Mouse (Mus musculus) left cerebral cortex, adult 9 months (tissue): ENCODE data around the gene Gramd4.
"Not testable (repeated sequence)": the region's sequence is repeated elsewhere in the genome, so short reads cannot be mapped to it uniquely, and the experiment has no call there.

ENCODE experiments used
- DNase-seq, 2 experiments: peaks; one replicate each; pipeline ENCODE4 v3.0.0; 2022; ENCODE audit warnings: low spot score in 2 of 2

Gramd4 gene

DNA sequence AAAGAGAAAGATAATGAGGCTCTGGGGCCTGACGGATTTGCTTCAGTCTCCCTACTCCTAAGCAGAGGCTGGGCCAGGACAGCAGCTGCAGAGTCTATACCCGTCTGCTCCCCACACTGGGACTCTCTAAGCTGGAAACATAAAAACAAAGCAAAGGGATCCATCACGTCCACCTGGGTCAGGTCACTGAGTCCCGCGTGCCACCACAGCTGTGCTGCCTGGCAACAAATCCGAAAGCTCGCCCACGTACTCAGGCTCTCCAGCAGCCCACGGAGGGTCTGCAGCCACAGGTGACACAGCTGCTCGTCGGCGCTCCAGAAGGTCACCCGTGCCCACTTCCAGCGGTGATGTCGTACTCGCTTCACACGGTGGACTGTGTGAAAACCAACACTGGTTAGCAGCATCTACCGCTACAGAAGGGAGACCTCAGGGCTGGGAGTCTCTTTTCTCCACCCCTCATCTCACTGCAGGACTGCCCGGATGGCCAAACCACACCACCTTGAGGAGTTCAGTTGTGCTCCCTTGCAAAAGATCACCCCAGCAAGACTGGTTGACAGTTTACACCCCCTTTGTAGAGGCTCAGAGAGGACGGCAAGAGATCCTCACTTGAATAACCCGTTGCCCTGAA, 107.3 kb downstream of the Gramd4 start:
- DNase-seq: no peak

GRCm38 (mm10) chr15:86165811-86166590, 108.5 kb downstream of the Gramd4 start:
- no peak for DNase-seq

- DNase-seq: no peak
Observed at GRCm38 (mm10) chr15:86167032-86167655, 109.6 kb downstream of the Gramd4 start.

GRCm38 (mm10) chr15:86167787-86168504, 110.5 kb downstream of the Gramd4 start:
- no peak for DNase-seq

GRCm38 (mm10) chr15:86168505-86168867, 111.0 kb downstream of the Gramd4 start:
- peak in 1 of 2 experiments; percentile 72 for DNase-seq

GRCm38 (mm10) chr15:86168941-86169816, 111.7 kb downstream of the Gramd4 start:
- no peak for DNase-seq

DNA sequence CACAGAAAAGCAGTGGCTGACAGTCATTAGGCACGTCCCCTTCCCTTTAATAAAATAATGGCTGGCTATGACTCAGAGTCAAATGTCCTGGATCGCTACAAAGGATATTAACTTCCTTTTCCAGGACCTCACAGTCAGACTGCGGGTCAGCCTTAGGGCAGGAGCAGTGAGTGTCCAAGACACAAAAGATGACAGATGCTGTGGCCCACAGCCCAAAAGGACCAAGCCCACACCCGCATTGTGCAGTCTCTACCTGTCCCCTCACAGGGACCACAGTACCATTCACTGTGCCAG, 112.3 kb downstream of the Gramd4 start:
- DNase-seq: no peak

DNA sequence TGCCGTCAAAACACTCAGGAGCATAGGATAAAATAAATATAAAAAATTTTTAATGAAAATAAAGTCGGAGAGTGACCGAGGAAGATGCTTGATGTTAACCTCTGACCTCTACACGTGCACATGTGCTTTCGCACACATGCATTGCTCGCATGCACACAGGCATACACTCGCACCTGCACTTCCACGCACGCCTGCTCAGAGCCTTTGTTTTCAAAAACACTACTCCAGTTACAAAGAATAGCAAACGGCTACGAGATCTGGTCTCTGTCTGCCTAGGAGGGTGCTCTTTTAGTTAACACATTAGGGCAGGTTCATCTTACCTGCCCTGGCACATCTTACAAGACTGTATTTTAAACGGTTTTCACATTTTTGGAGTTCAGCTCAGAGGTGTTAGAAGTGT, 113.8 kb downstream of the Gramd4 start:
- no peak for DNase-seq

DNA sequence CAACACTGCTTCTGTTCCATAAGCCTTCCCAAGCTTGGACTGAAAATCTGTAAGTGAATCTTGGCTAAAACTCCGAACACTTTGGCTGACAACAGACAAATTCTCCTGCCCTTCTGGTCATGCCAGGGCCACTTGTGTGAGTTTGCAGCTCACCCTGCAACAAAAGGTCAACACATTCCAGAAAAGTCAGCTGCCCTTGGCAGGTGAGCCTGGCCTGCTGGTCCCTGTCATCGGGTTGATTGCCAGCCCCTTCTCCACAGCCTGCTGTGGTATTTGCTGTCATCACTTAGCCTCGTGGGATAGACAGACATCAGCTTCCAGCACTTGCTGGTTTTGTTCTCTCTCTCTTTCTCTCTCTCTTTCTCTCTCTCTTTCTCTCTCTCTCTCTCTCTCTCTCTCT, 114.6 kb downstream of the Gramd4 start:
- no peak for DNase-seq

DNA sequence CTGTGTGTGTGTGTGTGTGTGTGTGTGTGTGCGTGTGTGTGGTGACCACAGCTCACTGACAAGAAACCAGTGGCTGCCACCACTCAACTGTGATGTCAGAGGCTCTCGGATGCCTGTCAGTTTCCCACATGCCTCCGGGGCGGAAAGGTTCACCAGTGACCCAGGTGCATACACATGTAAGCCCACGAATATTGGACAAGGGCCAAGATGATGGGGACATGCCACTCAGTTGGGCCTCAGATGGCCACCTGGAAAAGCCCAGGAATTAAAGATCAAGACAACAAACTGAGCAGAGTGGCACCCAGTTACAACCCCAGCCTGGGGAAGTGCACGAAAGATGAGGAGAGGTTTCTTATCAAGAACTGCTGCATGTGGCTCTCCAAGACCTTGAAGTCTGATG, 115.0 kb downstream of the Gramd4 start:
- no peak for DNase-seq

DNA sequence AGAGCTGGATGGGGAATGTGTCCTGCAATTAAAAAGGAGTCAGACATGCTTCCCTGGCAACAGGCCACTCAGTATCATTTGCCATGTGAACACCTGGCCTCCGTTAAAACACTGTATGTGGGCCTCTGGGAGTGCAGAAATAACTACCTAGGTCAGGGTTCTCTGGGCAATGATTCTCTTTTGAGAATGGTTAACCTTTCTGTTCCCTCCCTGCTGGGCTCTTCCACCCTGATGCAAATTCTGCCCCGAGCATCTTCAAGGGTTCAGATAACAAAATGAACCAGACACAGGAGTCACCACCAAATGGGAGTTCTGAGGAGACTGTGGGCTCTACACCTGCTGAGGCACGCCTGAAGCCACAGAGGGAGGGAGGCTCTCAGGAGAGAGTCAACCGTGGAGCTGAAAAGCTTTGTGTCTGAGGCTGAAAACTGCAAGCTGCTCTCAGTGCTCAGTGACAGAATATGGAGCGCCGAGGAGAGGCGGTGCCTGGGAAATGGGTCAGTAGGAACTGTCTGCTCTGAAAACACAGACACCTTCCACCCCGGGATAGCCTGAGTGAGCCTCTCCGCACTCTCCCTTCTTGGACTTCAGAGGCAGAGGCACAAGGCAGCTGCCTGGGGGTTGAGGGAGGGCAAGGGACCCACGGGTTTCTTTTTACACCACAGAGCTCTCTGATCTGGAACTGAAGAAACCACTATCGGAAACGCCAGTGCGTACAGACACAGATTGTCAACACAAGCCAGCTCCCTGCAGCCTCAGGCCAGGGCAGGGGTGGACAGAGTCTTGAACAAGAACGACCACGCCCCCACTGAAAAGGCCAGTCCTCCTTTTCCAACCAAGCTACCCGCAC, 115.9 kb downstream of the Gramd4 start:
- DNase-seq: no peak

DNA sequence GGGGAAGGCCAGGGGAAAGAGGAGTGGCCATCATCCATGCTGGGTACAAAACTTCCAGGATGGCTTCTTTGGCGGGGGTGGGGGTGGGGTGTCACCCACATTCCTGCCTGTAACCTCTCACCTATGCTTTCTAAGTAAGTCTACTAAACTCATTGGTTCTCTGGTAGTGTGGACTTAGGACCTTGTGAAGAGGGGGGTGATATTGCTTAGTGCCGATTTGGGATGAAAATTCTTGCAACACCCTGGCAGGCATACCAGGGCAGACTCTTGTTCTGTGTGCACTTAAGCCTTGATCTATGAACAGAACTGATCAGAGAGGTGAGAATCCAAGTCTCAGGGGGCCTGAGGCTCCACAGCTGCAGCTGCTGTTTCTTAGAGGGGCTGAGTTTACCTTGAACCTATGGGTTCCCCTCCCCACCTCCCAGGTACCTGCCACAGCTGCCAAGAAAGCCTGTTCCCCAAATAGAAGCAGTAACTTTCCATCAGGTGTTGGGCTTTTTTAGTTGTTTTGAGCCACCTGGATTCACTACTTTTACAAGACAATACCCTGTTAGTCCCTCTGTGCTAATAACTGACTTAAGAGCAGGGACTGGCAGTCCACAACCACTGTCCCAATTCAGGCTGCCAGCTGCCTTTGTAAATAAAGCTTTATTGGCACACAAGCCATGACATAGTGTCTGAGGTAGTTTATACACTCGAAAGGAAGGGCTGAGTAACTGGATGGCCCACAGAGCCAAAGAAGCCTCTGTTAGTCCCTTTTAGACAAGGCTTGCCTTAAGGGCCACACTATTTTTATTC, 118.0 kb downstream of the Gramd4 start:
- DNase-seq: no peak

DNA sequence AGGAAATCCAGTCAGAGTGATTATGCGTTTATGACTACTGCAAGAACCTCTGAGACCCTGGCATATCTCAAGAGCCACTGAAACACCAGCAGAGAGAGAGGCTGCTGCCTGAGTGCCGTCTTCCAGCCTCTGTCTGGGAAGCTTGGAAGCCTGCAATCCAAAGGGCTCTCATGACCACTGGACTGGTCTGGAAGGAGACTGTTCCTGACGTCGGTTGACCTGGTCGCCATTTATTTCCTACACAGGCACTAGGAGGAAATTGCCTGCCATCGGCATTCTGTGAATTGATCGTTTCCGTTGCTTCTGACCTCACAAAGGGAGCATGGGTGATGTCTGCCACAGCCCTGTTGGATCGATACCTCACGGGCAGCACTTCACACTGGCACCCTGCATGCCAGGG, 118.7 kb downstream of the Gramd4 start:
- DNase-seq: no peak

DNA sequence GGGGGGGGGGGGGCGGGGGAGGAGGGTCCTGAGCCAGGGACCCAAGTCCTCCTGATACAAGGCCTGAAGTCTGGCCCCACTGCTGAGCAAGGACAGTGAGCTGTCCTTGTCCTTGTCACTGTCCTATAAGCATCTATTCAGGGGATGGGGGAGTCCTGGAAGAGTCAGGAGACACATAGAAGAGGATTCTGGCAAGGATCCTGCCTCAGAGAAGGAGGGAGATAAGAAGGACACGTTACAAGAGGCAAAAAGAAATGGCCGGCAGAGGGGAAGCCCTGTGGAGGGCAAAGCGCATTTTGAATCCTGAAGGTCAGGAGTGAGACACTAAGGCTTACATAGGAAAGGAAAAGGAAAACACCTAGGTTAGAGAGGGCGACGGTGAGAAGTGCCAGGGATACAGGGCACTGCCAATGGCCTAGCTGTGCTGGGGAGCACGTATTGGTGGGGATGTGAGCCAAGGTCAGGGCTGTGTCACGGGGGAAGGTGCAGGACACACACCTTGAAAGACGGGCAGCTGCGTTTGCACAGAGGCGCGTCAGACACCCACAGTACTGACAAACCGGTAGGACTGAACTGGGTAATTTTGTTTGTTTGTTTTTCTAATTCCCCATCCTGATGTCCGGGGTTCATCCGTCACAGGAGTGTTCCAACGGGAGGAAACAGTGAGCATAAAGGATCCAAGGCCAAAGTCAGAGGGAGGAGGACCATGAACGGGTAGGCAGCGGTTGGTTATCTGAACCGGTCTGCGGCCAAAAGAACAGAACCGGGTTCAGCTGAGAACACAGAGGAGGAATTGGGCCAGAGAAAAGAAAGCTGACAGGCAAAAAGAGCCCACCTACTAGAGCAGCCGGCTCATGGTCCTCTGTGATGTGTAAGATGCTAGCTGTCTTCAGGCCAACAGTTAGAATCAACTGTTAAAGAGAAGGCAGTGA, 119.5 kb downstream of the Gramd4 start:
- DNase-seq: no peak

DNA sequence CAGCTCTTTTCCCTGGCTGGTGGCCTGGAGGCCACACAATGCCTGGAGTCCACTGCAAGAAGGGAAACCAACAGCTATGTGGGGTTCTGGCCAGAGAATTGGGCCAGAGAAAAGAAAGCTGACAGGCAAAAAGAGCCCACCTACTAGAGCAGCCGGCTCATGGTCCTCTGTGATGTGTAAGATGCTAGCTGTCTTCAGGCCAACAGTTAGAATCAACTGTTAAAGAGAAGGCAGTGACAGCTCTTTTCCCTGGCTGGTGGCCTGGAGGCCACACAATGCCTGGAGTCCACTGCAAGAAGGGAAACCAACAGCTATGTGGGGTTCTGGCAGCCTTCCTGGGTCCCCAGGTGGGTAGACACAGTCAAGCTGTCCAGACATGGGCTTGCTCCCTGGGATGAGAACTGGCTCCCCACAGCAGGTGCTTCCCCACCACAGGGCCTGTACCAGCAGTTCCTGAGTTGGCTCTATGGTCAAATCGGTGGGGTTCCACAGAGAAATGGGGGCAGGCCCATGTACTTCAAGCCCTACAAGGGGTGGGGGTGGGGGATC, 120.3 kb downstream of the Gramd4 start:
- not testable (repeated sequence) for DNase-seq

GRCm38 (mm10) chr15:86178594-86178993, 121.1 kb downstream of the Gramd4 start:
- no peak for DNase-seq

- DNase-seq: no peak
Observed at GRCm38 (mm10) chr15:86180427-86180826, 122.9 kb downstream of the Gramd4 start.

- DNase-seq: not testable (repeated sequence)
Observed at GRCm38 (mm10) chr15:86181321-86181720, 123.8 kb downstream of the Gramd4 start.
